Mouse (Mus musculus) liver, embryonic 16.5 days (tissue): ENCODE measurements around the gene Pqbp1. TPM values are rescaled to one million over a fixed set of nuclear protein-coding genes. Genes with fewer than 3 reads are reported as not detected.
A peak's percentile ranks its signal among the peaks of the same experiment; 100 is the strongest.

Experiments used
- ATAC-seq: fragments of 200-750 bp; cut with Nextera tagmentation; 2 replicates; pipeline ENCODE4 v1.8.0; 2017; ENCODE audit warnings: low read depth, mild to moderate bottlenecking, moderate number of reproducible peaks, moderate library complexity
- H3K27ac ChIP-seq: fragments of 300-500 bp; sonication (generic); 2 replicates; pipeline ENCODE4 v1.5.1; 2014; ENCODE audit warnings: mild to moderate bottlenecking, low read length
- H3K27me3 ChIP-seq: fragments of 300-500 bp; sonication (generic); 2 replicates; pipeline ENCODE4 v1.6.1; 2014; ENCODE audit warnings: low read depth, low read length, mixed read lengths; ENCODE audit not compliant: control insufficient read depth, insufficient read depth
- H3K36me3 ChIP-seq: fragments of 300-500 bp; sonication (generic); 2 replicates; pipeline ENCODE4 v1.6.1; 2014; ENCODE audit warnings: mild to moderate bottlenecking; ENCODE audit not compliant: control insufficient read depth, insufficient read depth
- H3K4me1 ChIP-seq: fragments of 300-500 bp; sonication (generic); 2 replicates; pipeline ENCODE4 v1.6.1; 2014; ENCODE audit warnings: low read depth, low read length, mixed read lengths; ENCODE audit not compliant: control insufficient read depth
- H3K4me2 ChIP-seq: fragments of 300-500 bp; sonication (generic); 2 replicates; pipeline ENCODE4 v1.6.1; 2014; ENCODE audit warnings: low read depth, low read length, mixed read lengths
- H3K4me3 ChIP-seq: fragments of 300-500 bp; sonication (generic); 2 replicates; pipeline ENCODE4 v1.5.1; 2014; ENCODE audit warnings: low read depth, mild to moderate bottlenecking, low read length
- H3K9ac ChIP-seq: fragments of 300-500 bp; sonication (generic); 2 replicates; pipeline ENCODE4 v1.6.1; 2014; ENCODE audit warnings: low read depth, low read length
- H3K9me3 ChIP-seq: fragments of 300-500 bp; sonication (generic); replicated peaks from 2 replicates; pipeline ENCODE4 v1.6.1; 2016; ENCODE audit warnings: low read length; ENCODE audit not compliant: control insufficient read depth
- WGBS: fragments of 180-500 bp; shearing (Covaris S2); extraction: QIAGEN DNeasy Blood & Tissue Kit; methylation state at CpG from one replicate; pipeline ENCODE4 v1.1.7; 2014; ENCODE audit not compliant: insufficient replicate concordance; 5-methylcytosine and 5-hydroxymethylcytosine counted together
- polyA plus RNA-seq: library from polyadenylated mRNA; unstranded; fragments of >200 nt; fragmentation: Nextera tagmentation; extraction: Ambion mirVana; gene quantifications from 2 replicates; pipeline ENCODE4 v1.2.1, GENCODE M21; 2015

Gene Pqbp1
- polyA plus RNA-seq, 1 experiment from 2014 or later, result 38.6 TPM

DNA sequence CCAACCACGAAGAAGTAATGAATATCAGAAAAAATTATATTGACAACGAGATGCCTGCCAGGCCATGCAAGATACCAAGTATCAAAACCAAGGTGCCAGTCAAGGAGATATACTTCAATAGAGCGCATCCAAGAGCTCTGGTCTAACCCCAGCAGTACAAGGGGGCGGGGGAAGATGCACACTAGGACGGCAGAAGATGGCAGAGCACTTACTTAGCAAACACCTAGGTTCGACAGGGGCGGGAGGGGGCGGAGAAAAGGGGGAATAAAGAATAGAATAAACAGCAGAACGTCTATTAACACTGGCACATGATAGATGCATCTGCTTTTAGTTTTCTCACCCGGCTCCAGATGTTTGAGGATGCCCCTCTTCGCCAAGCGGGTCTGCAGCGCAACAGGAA is 858 bp downstream of the Pqbp1 start:
- peak overlapping the region; percentile 87; the same call in 1 of the 2 replicates for H3K27ac ChIP-seq
- H3K4me1 ChIP-seq, result peaks cover 4% of the 10 kb centered on the region
- no peaks in the 10 kb centered on the region for H3K9me3 ChIP-seq
- WGBS, result 28% methylated on average over 13 of the region's 13 CpGs
- H3K36me3 ChIP-seq, result peaks cover 3% of the 10 kb centered on the region
- no peak for ATAC-seq
- peak overlapping the region; percentile 78 for H3K4me3 ChIP-seq
- H3K9ac ChIP-seq, result peak overlapping the region; percentile 58
- H3K27me3 ChIP-seq, result no peaks in the 10 kb centered on the region
- H3K4me2 ChIP-seq, result peak overlapping the region; percentile 52

DNA sequence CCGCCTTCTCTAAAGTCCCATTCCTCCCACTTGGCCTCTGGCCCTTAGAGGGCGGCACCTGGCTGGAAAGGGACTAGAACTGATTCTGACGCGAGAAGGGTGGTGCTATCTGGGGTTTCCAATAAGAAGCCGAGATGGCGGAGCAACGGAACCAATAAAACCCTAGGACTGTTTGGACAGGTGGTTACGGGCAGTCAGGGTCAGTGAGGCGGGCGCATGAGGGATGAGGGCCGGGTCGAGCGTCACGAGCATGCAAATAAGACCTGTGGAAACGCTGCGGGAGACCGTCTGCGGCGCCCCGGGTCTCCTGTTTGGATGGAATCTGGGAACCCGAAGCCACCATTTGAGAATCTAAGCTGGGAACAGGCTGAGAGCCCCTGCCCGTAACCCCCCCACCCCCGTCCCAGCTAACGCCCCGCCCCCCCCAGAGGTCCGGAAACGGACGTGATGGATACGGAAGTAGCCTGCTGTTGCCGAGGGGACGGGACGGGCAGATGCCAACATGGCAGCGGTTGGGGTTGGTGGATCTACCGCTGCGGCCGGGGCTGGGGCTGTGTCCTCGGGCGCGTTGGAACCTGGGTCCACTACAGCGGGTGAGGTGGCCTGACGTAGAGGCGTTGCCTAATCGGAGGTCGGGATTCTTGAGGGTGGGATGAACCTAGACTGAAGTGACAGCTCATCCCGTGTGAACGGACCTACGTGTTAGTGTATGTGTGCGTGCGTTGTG is 15.1 kb downstream of the Pqbp1 start, which contains the start of gene Slc35a2:
Gene Slc35a2 (plus strand): TSS at position 188 of the 727 bp plus-strand sequence.
- no peaks in the 10 kb centered on the region for H3K27me3 ChIP-seq
- H3K4me1 ChIP-seq, result peaks cover 6% of the 10 kb centered on the region
- H3K9me3 ChIP-seq, result no peaks in the 10 kb centered on the region
- peak within 1 kb of the TSS; percentile 75 for H3K4me3 ChIP-seq
- no peaks in the 10 kb centered on the region for H3K36me3 ChIP-seq
- peak within 1 kb of the TSS; percentile 71 for H3K27ac ChIP-seq
- peak within 1 kb of the TSS; percentile 61 for H3K9ac ChIP-seq
- 12% methylated on average over 49 of the region's 49 CpGs for WGBS
- peak; percentile 93 for ATAC-seq
- peak within 1 kb of the TSS; percentile 52 for H3K4me2 ChIP-seq

DNA sequence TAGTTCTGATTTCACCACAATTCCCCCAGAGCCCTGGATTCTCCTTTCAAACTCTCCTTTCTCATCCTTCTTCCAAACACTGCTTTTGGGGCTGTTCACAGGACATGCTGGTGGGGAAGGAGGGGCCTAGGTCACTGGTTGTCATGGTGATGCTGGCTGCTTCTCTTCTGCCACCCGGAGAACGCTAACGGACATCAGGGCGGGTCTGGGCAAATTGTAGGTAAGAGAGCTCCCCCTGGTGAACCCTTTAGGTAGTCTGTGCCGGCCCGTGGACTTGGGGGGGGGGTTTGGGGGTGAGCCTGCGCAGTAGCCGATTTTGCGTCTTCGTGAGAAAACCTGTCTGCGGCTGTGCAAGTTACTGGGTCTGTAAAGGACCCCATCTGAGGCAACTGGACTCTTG is 19.2 kb downstream of the Pqbp1 start:
- no peak overlapping the region for H3K27ac ChIP-seq
- H3K4me3 ChIP-seq, result no peak overlapping the region
- H3K9ac ChIP-seq, result no peak overlapping the region
- peaks cover 15% of the 10 kb centered on the region for H3K4me1 ChIP-seq
- H3K9me3 ChIP-seq, result no peaks in the 10 kb centered on the region
- H3K4me2 ChIP-seq, result 0 out of 2 replicates have a peak overlapping the region, but pooled peaks have one; percentile 24
- peaks cover 6% of the 10 kb centered on the region for H3K36me3 ChIP-seq
- no peak for ATAC-seq
- peaks cover 2% of the 10 kb centered on the region; the same call in 1 of the 2 replicates for H3K27me3 ChIP-seq
- whole genome bisulfite sequencing, result 10% methylated on average over 11 of the region's 11 CpGs

DNA sequence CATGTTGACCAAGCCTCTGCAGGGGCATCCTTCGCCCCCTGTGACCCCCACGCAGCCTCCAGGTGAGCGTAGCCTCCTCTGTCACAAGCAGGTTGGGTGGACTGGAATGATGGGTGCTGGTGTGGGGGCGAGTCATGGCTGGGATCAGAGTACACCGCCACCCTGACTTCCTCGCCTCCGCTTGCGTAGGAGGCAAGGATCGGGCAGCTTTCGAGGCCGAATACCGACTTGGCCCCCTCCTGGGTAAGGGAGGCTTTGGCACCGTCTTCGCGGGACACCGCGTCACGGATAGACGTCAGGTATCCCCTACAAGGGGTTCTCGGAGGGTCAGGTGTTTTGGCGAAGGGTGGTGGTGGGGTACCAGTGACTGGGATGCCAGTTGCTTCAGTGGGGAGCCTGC is 20.6 kb downstream of the Pqbp1 start:
- H3K27me3 ChIP-seq, result peaks cover 2% of the 10 kb centered on the region; the same call in 1 of the 2 replicates
- H3K9ac ChIP-seq, result peak overlapping the region; percentile 46; the same call in 1 of the 2 replicates
- peaks cover 19% of the 10 kb centered on the region for H3K36me3 ChIP-seq
- ATAC-seq, result no peak
- H3K9me3 ChIP-seq, result no peaks in the 10 kb centered on the region
- WGBS, result 18% methylated on average over 21 of the region's 21 CpGs
- peak overlapping the region; percentile 57 for H3K4me3 ChIP-seq
- H3K4me1 ChIP-seq, result peaks cover 15% of the 10 kb centered on the region
- H3K4me2 ChIP-seq, result peak overlapping the region; percentile 89
- H3K27ac ChIP-seq, result no peak overlapping the region

DNA sequence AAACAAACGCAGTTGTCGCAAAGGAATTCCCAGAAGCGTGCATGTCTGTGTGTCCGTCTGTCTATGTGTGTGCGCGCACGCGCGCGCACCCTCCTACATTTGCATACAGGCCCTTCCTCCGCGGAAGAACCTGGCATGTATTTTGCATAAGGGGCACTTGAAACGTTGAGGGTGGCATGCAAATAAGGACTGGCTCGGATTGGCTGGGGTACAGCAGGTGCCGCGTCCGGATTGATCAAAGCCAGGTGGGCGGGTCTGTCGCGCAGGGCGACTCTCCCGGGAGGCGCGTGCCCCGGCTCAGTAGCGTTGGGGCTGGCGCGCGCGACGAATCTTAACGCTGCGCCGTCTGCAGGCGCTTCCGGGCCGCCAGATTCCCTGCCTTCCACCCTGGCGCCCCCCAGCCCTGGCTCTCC is 21.1 kb downstream of the Pqbp1 start, which contains the start of gene Pim2:
Gene Pim2 (plus strand): TSS at position 256 of the 413 bp plus-strand sequence.
- Histone ChIP-seq H3K27me3 (peaks cover 2% of the 10 kb centered on the region; the same call in 1 of the 2 replicates), H3K4me3 (peak within 1 kb of the TSS; percentile 57), H3K27ac (no peak within 1 kb of the TSS), H3K4me1 (peaks cover 15% of the 10 kb centered on the region), H3K36me3 (peaks cover 24% of the 10 kb centered on the region), H3K9me3 (no peaks in the 10 kb centered on the region), H3K9ac (peak within 1 kb of the TSS; percentile 46; the same call in 1 of the 2 replicates), H3K4me2 (peak within 1 kb of the TSS; percentile 89)
- WGBS, result 9% methylated on average over 38 of the region's 38 CpGs
- peak; percentile 97 for ATAC-seq

DNA sequence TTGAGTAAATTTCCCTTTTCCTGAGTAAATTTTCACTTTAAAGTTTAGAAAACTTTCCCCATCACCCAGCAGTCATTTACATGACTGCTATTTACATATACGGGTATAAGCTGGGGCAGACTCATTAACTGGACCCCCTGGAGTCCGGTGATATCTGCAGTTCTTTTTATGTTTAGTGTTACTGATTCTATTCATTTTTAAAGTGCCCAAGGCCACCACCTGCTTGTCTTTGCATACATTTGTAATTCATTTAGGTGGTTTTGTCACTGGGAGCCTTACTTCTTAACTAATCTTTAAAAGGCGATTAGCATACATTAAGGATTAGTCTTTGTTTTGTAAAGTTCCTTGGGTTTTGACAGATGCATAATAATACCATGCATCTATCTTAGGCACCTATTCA is 29.2 kb downstream of the Pqbp1 start:
- H3K9ac ChIP-seq, result no peak overlapping the region
- ATAC-seq, result no peak
- no peaks in the 10 kb centered on the region for H3K9me3 ChIP-seq
- H3K4me1 ChIP-seq, result no peaks in the 10 kb centered on the region; the same call in 1 of the 2 replicates
- H3K27me3 ChIP-seq, result no peaks in the 10 kb centered on the region
- H3K27ac ChIP-seq, result no peak overlapping the region
- WGBS, result 68% methylated on average over 3 of the region's 3 CpGs
- H3K36me3 ChIP-seq, result peaks cover 34% of the 10 kb centered on the region
- no peak overlapping the region for H3K4me3 ChIP-seq
- H3K4me2 ChIP-seq, result no peak overlapping the region

DNA sequence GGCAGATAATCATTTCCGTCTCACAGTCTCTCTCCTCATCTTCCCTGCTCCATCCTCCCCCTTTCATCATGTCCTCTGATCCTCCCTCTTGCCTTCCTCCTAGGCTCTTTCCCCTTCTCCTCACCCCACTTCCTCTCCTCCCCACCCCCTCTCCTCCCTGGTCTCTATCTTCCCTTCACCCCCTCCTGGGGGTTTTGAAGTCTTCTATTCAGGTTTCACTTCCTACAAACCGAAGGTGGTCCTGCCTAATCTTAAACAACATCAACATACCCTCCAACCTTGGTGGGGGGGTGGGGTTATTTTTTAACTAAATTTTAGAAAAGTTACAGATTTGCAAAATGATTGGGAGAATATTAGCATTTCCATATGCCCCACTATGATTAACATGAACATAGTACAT is 30.6 kb downstream of the Pqbp1 start:
- 44% methylated on average over 2 of the region's 2 CpGs for WGBS
- H3K4me2 ChIP-seq, result no peak overlapping the region
- H3K4me3 ChIP-seq, result no peak overlapping the region
- H3K27ac ChIP-seq, result no peak overlapping the region
- peaks cover 22% of the 10 kb centered on the region for H3K36me3 ChIP-seq
- H3K27me3 ChIP-seq, result no peaks in the 10 kb centered on the region
- H3K9ac ChIP-seq, result no peak overlapping the region
- ATAC-seq, result no peak
- no peaks in the 10 kb centered on the region; the same call in 1 of the 2 replicates for H3K4me1 ChIP-seq
- H3K9me3 ChIP-seq, result no peaks in the 10 kb centered on the region

DNA sequence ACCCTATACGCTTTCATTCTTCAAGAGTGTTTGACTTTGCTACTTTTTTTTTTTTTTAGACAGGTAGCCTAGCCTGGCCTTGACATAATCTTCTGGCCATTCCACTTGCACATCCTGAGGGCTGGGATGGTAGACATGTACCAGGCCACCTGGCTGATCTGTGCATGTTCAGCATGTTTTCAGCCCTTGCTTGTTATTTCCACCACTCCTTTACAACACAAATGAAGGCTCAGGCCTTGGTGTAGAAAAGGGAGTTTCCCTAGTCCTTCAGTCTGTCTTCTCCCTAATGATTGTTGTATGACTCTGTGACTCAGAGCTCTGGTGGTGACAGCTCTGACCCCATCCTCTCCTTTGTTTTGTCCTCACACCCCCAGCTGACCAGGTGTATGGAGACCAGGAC is 31.9 kb downstream of the Pqbp1 start:
- Histone ChIP-seq H3K36me3 (peaks cover 13% of the 10 kb centered on the region), H3K9me3 (no peaks in the 10 kb centered on the region), H3K4me2 (no peak overlapping the region), H3K9ac (no peak overlapping the region), H3K27ac (no peak overlapping the region), H3K4me3 (no peak overlapping the region), H3K27me3 (no peaks in the 10 kb centered on the region), H3K4me1 (no peaks in the 10 kb centered on the region; the same call in 1 of the 2 replicates)
- WGBS, result 81% methylated on average over 1 of the region's 1 CpGs
- ATAC-seq, result no peak

DNA sequence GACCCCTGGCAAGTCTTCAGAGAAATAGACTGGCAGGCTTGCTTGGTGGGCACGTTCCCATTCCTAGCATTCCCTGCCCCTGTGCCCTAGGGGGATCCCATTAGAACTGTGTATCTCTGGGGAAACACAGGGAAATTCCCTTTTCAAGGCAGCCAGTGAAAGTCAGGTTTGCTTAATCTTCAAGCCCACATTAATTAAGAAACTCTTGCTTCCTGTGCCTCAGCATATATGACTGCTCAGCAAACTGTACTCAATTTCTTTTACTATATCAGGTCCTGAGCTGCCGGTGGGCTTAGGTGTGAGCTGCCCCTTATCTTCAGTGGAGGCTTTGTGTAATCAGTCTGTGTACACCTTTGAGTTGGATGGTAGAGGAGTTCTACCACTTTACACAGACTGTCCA is 33.3 kb downstream of the Pqbp1 start:
- Histone ChIP-seq H3K4me3 (no peak overlapping the region), H3K27ac (no peak overlapping the region), H3K9me3 (no peaks in the 10 kb centered on the region), H3K27me3 (no peaks in the 10 kb centered on the region), H3K4me1 (peaks cover 3% of the 10 kb centered on the region), H3K36me3 (peaks cover 8% of the 10 kb centered on the region; the same call in 1 of the 2 replicates), H3K4me2 (no peak overlapping the region), H3K9ac (no peak overlapping the region)
- ATAC-seq, result no peak
- 35% methylated on average over 2 of the region's 2 CpGs for WGBS
